Mouse (Mus musculus): ENCODE data around the gene Trim17. TPM values are rescaled to one million over a fixed set of nuclear protein-coding genes. Genes with fewer than 3 reads are reported as not detected.

Gene Trim17
- polyA plus RNA-seq, 1 experiment from 2014 or later = 1.7 TPM

DNA sequence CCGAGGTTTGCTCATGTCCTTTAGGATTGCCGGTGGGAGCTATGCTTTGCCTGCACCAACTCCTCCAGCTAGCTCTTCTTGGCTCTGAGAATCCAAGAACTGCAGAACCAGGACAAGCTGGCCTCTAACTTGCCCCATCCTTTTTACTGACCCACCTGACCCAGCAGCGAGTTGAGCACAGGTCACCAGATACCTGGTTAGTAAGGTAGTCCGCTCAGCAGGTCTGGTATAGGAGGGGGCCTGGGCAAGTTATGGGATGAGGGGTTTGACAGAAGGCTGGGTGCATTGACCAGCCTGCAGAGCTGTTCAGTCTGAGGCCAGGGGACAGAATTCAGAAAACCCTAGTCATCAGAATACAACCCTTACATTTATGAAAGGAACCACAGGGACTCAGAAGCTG is 25.4 kb upstream of the Trim17 start:
- H3K27ac ChIP-seq = no peak overlapping the region
- peaks cover 33% of the 10 kb centered on the region for H3K36me3 ChIP-seq
- H3K4me1 ChIP-seq = no peaks in the 10 kb centered on the region
- no peak for ATAC-seq (ENCODE audit: low FRiP score, low read depth)
- no peaks in the 10 kb centered on the region for H3K9me3 ChIP-seq
- H3K27me3 ChIP-seq = no peaks in the 10 kb centered on the region
- 76% methylated on average over 4 of the region's 4 CpGs for WGBS
- no peak overlapping the region for H3K9ac ChIP-seq
- no peak overlapping the region for H3K4me2 ChIP-seq (replicated peaks)
- H3K4me3 ChIP-seq = no peak overlapping the region

DNA sequence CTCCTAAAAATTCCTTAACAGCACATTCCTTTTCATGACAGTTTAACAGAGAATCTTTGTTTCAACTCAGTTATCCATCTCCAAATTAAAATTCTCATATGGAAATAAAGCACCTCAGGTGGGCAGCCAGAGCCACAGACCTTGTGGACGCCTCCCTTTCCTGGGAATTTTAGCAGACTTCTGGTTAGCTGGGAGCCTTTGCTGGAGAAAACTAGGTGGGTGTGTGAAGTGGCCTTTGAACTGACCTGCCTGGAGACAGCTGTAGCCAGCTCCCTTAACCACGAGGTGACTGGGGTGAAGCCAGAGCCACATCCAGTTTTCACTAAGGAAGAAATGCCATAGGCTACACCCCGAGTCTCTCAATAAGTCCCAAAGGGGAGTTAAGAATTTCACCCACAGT is 24.8 kb upstream of the Trim17 start:
- no peak overlapping the region for H3K9ac ChIP-seq
- H3K36me3 ChIP-seq = peaks cover 39% of the 10 kb centered on the region
- H3K27ac ChIP-seq = no peak overlapping the region
- H3K9me3 ChIP-seq = no peaks in the 10 kb centered on the region
- H3K4me2 ChIP-seq (replicated peaks) = no peak overlapping the region
- no peaks in the 10 kb centered on the region for H3K4me1 ChIP-seq
- no peaks in the 10 kb centered on the region for H3K27me3 ChIP-seq
- no peak overlapping the region for H3K4me3 ChIP-seq
- no peak for ATAC-seq (ENCODE audit: low FRiP score, low read depth)
- WGBS = 48% methylated on average over 3 of the region's 3 CpGs

DNA sequence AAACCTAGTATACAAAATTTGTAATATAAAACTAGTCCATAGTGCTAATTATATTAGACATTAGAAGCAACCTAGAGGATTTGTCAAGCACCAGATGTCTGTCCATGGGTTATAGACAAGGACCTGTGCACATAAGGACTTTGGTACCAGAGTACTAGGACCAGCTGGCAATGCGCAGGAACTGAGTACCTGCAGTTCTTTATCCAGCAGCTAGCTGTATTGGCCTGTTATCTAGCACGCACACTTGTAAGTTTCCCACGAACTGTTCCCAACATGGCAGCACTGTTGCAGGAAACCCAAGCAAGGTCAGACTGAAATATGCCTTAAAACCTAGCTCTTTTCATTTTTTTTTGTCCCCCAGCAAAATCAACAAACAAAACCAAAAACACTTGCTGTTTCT is 24.2 kb upstream of the Trim17 start:
- H3K4me3 ChIP-seq = no peak overlapping the region
- no peaks in the 10 kb centered on the region for H3K27me3 ChIP-seq
- no peak overlapping the region for H3K9ac ChIP-seq
- H3K36me3 ChIP-seq = peaks cover 44% of the 10 kb centered on the region
- H3K27ac ChIP-seq = no peak overlapping the region
- no peaks in the 10 kb centered on the region for H3K9me3 ChIP-seq
- 98% methylated on average over 3 of the region's 3 CpGs for WGBS
- no peak for ATAC-seq (ENCODE audit: low FRiP score, low read depth)
- H3K4me1 ChIP-seq = no peaks in the 10 kb centered on the region
- H3K4me2 ChIP-seq (replicated peaks) = no peak overlapping the region

DNA sequence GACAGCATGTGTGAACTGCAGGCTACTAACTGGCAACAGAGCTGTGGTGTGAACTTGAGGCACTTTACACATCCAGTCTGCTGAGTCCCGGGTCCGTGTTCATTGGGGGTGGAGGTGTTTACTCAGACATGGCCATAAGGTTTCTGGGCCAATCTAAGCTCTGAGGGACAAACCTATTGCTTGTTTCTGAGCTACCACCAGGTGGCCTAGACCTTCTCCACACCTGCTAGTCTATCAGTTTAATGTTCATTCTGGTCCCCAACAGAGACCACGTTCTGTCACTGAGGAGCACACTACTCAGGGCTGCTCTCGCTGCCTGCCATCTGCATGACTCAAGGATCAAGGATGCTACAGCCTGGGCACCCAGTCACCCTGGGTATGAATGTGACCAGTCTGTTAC is 22.9 kb upstream of the Trim17 start:
- Histone ChIP-seq H3K27me3 (no peaks in the 10 kb centered on the region), H3K9me3 (no peaks in the 10 kb centered on the region), H3K4me3 (no peak overlapping the region), H3K4me1 (peaks cover 1% of the 10 kb centered on the region; the same call in 1 of the 2 replicates), H3K27ac (no peak overlapping the region), H3K36me3 (peaks cover 55% of the 10 kb centered on the region), H3K4me2 (replicated peaks) (no peak overlapping the region), H3K9ac (peak overlapping the region; percentile 4; the same call in 1 of the 2 replicates)
- WGBS = 66% methylated on average over 4 of the region's 4 CpGs
- no peak for ATAC-seq (ENCODE audit: low FRiP score, low read depth)

DNA sequence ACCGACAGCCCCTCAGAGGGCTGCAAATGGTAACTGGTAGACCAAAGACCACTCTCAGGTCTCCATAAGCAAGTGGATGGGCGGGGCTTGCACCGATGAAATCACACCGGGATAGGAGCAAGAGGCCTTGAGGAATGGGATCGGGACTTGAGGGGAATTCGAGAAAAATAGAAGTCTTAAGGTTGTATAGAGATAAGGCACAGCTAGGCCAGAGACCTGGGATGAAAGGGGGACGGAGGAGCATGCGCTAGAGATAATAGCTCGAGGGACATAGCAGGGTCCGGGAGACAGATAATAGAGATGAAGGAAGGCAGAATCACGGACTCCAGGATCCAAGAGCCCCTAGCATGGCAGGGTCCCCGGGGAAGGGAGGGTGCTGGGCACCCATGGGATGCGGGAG is 16.6 kb upstream of the Trim17 start:
- H3K9ac ChIP-seq = peak overlapping the region; percentile 97
- H3K4me1 ChIP-seq = peaks cover 20% of the 10 kb centered on the region
- peaks cover 39% of the 10 kb centered on the region for H3K36me3 ChIP-seq
- no peak for ATAC-seq (ENCODE audit: low FRiP score, low read depth)
- H3K4me3 ChIP-seq = peak overlapping the region; percentile 92
- H3K4me2 ChIP-seq (replicated peaks) = peak overlapping the region; percentile 95
- H3K27me3 ChIP-seq = no peaks in the 10 kb centered on the region
- no peaks in the 10 kb centered on the region for H3K9me3 ChIP-seq
- no peak overlapping the region; the same call in 1 of the 2 replicates for H3K27ac ChIP-seq
- under 1% methylated on average over 12 of the region's 13 CpGs for WGBS

DNA sequence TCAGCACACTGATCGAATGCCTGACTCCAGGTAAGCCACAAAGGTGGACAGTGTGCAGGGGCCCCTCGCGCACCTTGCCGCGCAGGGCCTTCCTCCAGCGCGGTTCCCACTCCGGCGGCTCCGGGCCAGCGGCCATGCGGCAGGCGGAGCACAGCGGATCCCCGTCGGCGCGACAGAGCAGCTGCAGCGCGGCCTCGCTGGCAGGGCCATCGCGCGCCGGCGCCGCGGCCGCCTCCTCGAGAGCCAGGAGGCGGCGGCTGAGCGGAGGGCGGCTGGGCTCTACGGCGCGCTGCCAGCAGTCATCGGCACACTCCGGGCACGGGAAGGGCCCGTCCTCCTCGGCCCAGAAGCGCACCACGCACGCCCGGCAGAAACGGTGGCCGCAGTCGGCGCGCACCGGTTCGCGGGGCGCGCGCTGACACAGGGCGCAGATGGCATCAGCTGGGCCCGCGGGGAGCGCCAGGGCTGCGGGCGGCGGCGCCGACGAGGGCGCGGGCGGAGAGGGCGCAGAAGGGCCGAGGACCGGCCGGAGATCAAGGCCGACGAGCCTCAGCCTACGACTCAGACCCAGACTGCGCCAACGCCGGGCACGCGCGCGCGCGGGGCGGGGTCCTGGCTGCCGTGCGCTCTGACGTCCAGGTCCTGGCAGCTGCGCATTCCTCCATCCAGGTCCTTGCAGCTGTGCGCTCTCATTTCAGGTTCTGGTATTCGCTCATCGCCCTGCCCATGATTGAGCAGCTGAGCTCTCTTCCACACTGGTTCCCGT is 16.0 kb upstream of the Trim17 start, which contains the start of gene Rnf187:
TSS of gene Rnf187 (minus strand) at position 595 of the 766 bp plus-strand sequence.
- H3K9me3 ChIP-seq = no peaks in the 10 kb centered on the region
- peaks cover 20% of the 10 kb centered on the region for H3K4me1 ChIP-seq
- H3K36me3 ChIP-seq = peaks cover 33% of the 10 kb centered on the region
- peak; percentile 98 for ATAC-seq (ENCODE audit: low FRiP score, low read depth)
- H3K9ac ChIP-seq = peak within 1 kb of the TSS; percentile 97
- WGBS = under 1% methylated on average over 95 of the region's 95 CpGs
- peak within 1 kb of the TSS; percentile 92 for H3K4me3 ChIP-seq
- H3K27ac ChIP-seq = peak within 1 kb of the TSS; percentile 90
- H3K27me3 ChIP-seq = peaks cover 3% of the 10 kb centered on the region
- peak within 1 kb of the TSS; percentile 95 for H3K4me2 ChIP-seq (replicated peaks)

DNA sequence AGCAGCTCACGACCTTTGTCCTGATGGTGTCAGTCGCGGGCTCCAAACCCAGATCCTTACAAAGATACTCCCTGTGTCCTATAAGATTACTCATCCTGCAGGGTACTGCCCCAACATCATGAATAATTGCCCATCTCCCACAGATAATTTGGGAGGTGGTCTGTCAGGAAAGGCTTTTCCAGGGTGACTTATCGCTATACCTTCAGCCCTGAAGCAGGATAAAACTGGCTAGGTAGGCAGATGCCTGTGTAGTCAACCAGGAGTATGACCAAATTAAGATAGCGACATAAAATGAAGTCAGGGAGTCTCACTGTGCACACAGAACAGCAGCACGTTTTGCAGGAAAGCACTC is 15.4 kb upstream of the Trim17 start:
- Histone ChIP-seq H3K9me3 (no peaks in the 10 kb centered on the region), H3K27ac (peak overlapping the region; percentile 90; the same call in 1 of the 2 replicates), H3K4me1 (peaks cover 20% of the 10 kb centered on the region), H3K4me2 (replicated peaks) (peak overlapping the region; percentile 95), H3K9ac (peak overlapping the region; percentile 97), H3K27me3 (peaks cover 7% of the 10 kb centered on the region), H3K4me3 (peak overlapping the region; percentile 92), H3K36me3 (peaks cover 27% of the 10 kb centered on the region)
- WGBS = 20% methylated on average over 6 of the region's 6 CpGs
- no peak for ATAC-seq (ENCODE audit: low FRiP score, low read depth)

DNA sequence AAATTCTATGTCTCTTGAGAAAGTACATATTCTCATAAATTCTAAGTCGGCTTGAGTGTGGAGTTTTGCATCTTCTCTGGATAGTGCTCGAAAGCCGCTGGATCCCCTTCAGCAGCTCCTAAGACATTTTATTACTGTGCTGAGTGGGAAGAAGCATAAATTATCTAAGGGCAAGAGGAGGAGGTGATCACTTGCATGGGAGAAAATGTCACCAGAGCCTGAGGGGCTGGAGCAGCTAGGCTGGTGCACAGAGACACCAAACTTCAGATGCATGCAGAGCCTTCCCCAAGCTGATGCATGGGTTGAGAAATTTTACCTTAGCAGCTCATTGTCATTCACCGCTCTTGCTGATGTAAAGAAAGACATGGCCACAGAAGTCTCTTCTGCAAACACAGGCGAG is 10.3 kb upstream of the Trim17 start:
- Histone ChIP-seq H3K4me3 (no peak overlapping the region), H3K9me3 (no peaks in the 10 kb centered on the region)
- 58% methylated on average over 5 of the region's 5 CpGs for WGBS

DNA sequence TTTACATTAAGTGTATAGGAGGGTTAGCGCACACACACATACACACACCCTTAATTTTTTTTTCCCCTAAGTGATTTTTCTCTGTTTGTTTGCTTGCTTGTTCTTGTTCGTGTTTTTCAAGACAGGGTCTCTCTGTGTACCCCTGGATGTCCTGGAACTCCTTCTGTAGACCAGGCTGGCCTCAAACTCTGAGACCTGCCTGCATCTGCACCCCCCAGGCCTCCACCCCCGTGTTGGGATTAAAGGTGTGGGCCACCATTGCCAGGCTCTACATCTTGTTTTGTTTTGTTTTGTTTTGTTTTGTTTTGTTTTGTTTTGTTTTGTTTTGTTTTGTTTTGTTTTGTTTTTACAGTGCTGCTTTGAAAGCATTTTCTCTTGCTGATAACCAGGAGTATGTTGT is 7.2 kb upstream of the Trim17 start:
- Histone ChIP-seq H3K36me3 (no peaks in the 10 kb centered on the region), H3K4me2 (replicated peaks) (peak overlapping the region; percentile 71; the same call in 1 of the 2 replicates), H3K9me3 (no peaks in the 10 kb centered on the region), H3K27me3 (peaks cover 54% of the 10 kb centered on the region), H3K27ac (no peak overlapping the region), H3K4me3 (no peak overlapping the region), H3K4me1 (peaks cover 13% of the 10 kb centered on the region; the same call in 1 of the 2 replicates), H3K9ac (no peak overlapping the region)
- ATAC-seq (ENCODE audit: low FRiP score, low read depth) = no peak
- WGBS = 77% methylated on average over 3 of the region's 3 CpGs

More for the DNA sequence above, 10.3 kb upstream of the Trim17 start:
- no peak for ATAC-seq (ENCODE audit: low FRiP score, low read depth)
- Histone ChIP-seq H3K4me2 (replicated peaks) (no peak overlapping the region), H3K36me3 (no peaks in the 10 kb centered on the region), H3K27ac (no peak overlapping the region), H3K27me3 (peaks cover 30% of the 10 kb centered on the region), H3K4me1 (peaks cover 10% of the 10 kb centered on the region; the same call in 1 of the 2 replicates), H3K9ac (no peak overlapping the region)

DNA sequence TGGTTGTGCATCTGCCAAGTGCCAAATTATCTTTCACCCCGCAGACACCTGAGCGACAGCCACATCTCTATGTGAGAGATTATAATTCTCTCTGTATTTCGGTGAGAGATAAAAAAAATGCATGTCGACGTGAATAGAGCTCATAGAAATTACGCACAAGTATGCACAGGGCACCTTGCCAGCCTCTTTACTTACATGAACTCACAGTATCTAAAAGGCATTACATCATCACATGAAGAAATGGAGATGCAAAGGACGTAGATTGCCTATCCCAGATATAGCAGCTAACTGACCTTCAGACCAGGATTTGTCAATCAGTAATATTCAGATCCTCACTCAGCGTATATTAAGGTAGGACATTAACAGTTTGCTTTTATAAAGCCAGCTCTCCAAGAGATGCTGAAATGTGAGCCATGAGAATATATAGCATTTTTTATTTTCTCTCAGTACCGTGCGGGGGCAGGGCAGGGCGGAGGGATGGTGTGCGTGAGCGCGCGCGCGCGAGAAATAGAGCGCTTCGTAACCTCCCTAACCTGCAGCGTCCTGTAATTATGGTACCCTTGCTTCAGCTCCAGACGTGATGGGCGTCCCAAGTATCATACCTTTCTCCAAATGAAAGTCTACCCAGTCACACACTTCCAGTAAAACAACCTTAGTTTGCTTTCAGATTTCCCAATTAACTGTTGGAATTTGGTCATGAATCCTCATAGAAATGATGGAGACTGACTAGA is 6.5 kb upstream of the Trim17 start:
- Histone ChIP-seq H3K9ac (peak overlapping the region; percentile 59), H3K27me3 (peaks cover 54% of the 10 kb centered on the region), H3K4me1 (peaks cover 16% of the 10 kb centered on the region; the same call in 1 of the 2 replicates), H3K4me3 (peak overlapping the region; percentile 52), H3K27ac (peak overlapping the region; percentile 92), H3K4me2 (replicated peaks) (peak overlapping the region; percentile 71), H3K36me3 (no peaks in the 10 kb centered on the region), H3K9me3 (no peaks in the 10 kb centered on the region)
- ATAC-seq (ENCODE audit: low FRiP score, low read depth) = peak; percentile 58; the same call in 1 of the 2 replicates
- 18% methylated on average over 23 of the region's 23 CpGs for WGBS

DNA sequence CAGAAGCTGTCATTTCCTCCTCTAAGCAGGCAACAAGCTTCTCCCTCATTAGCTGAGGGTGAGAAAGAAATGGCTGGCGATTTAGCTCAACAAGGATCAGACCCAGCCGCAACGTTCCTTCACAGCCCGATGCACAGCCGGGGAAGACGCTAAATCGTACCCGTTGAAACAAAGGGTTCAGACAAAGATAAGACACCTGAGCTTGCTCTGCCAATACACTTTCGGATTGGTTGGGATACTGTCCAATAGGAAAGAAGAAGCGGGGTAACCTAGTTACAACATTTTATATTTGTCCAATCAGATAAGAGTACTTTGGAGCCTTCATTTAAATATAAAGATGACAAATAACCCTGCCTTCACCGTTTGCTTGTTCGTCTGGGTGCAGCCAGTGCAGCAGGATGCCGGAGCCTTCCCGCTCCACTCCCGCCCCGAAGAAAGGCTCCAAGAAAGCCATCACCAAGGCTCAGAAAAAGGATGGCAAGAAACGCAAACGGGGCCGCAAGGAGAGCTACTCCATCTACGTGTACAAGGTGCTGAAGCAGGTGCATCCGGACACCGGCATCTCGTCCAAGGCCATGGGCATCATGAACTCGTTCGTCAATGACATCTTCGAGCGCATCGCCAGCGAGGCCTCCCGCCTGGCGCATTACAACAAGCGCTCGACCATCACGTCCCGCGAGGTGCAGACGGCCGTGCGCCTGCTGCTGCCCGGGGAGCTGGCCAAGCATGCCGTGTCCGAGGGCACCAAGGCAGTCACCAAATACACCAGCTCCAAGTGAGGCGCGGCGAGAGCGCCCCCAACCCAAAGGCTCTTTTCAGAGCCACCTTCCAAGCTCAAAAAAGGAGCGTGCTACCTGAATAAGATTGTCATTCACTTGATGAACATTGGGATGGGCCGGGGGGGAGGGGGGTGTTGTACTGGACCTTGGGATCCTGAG is 5.7 kb upstream of the Trim17 start, which contains the start of gene Hist3h2ba:
TSS of gene Hist3h2ba (plus strand) at position 379 of the 938 bp plus-strand sequence.
- WGBS = under 1% methylated on average over 48 of the region's 48 CpGs
- peaks cover 48% of the 10 kb centered on the region for H3K27me3 ChIP-seq

More for the DNA sequence above, 5.7 kb upstream of the Trim17 start, which contains the start of gene Hist3h2ba:
- H3K4me1 ChIP-seq = peaks cover 24% of the 10 kb centered on the region; the same call in 1 of the 2 replicates
- H3K9ac ChIP-seq = peak within 1 kb of the TSS; percentile 75
- peak within 1 kb of the TSS; percentile 92 for H3K27ac ChIP-seq
- ATAC-seq (ENCODE audit: low FRiP score, low read depth) = peak; percentile 90
- H3K36me3 ChIP-seq = no peaks in the 10 kb centered on the region
- H3K9me3 ChIP-seq = no peaks in the 10 kb centered on the region
- H3K4me2 ChIP-seq (replicated peaks) = peak within 1 kb of the TSS; percentile 71
- H3K4me3 ChIP-seq = peak within 1 kb of the TSS; percentile 52
